Mouse (Mus musculus) neural tube, embryonic 11.5 days (tissue): ENCODE results near the gene Rtn4rl1. TPM values are rescaled to one million over a fixed set of nuclear protein-coding genes. Genes with fewer than 3 reads are reported as not detected.

ENCODE experiments used
- ATAC-seq: fragments of 200-750 bp; cut with Nextera tagmentation; 2 replicates; pipeline ENCODE4 v1.8.0; 2017; ENCODE audit warnings: moderate number of reproducible peaks, mild to moderate bottlenecking, moderate TSS enrichment, moderate library complexity; ENCODE audit not compliant: insufficient read depth, low FRiP score, low TSS enrichment
- DNase-seq: peaks from one replicate; pipeline ENCODE4 v3.0.0-alpha.2; 2015; ENCODE audit warnings: low spot score
- H3K27ac ChIP-seq: fragments of 300-500 bp; sonication (generic); 2 replicates; pipeline ENCODE4 v1.5.1; 2014; ENCODE audit warnings: low read depth, mild to moderate bottlenecking, low read length
- H3K27me3 ChIP-seq: fragments of 300-500 bp; sonication (generic); 2 replicates; pipeline ENCODE4 v1.6.1; 2014; ENCODE audit warnings: mild to moderate bottlenecking, low read length, mixed read lengths; ENCODE audit not compliant: control insufficient read depth, insufficient read depth
- H3K36me3 ChIP-seq: fragments of 300-500 bp; sonication (generic); 2 replicates; pipeline ENCODE4 v1.6.1; 2014; ENCODE audit warnings: mild to moderate bottlenecking, low read length, moderate library complexity, mixed read lengths; ENCODE audit not compliant: control insufficient read depth, insufficient read depth
- H3K4me1 ChIP-seq: fragments of 300-500 bp; sonication (generic); 2 replicates; pipeline ENCODE4 v1.6.1; 2014; ENCODE audit warnings: low read length, mixed read lengths; ENCODE audit not compliant: control insufficient read depth, insufficient read depth
- H3K4me2 ChIP-seq: fragments of 300-500 bp; sonication (generic); 2 replicates; pipeline ENCODE4 v1.6.1; 2014; ENCODE audit warnings: low read depth, mild to moderate bottlenecking, moderate library complexity
- H3K4me3 ChIP-seq: fragments of 300-500 bp; sonication (generic); 2 replicates; pipeline ENCODE4 v1.5.1; 2014; ENCODE audit warnings: low read depth, low read length
- H3K9ac ChIP-seq: fragments of 300-500 bp; sonication (generic); 2 replicates; pipeline ENCODE4 v1.6.1; 2014; ENCODE audit warnings: mild to moderate bottlenecking, low read length
- H3K9me3 ChIP-seq: fragments of 300-500 bp; sonication (generic); 2 replicates; pipeline ENCODE4 v1.6.1; 2016; ENCODE audit warnings: low read length; ENCODE audit not compliant: control insufficient read depth
- WGBS: fragments of 180-500 bp; shearing (Covaris S2); extraction: QIAGEN DNeasy Blood & Tissue Kit; methylation state at CpG from one replicate; pipeline ENCODE4 v1.1.7; 2014; 5-methylcytosine and 5-hydroxymethylcytosine counted together
- polyA plus RNA-seq: library from polyadenylated mRNA; unstranded; fragments of >200 nt; fragmentation: Nextera tagmentation; extraction: Ambion mirVana; gene quantifications from 2 replicates; pipeline ENCODE4 v1.2.1, GENCODE M21; 2014

Rtn4rl1 gene
- polyA plus RNA-seq, 1 experiment from 2014 or later = 6.0 TPM

GRCm38 (mm10) chr11:75227632-75228031 lies 34.0 kb downstream of the Rtn4rl1 start:
- Histone ChIP-seq H3K4me1 (no peaks in the 10 kb centered on the region), H3K4me3 (no peak overlapping the region), H3K27ac (no peak overlapping the region), H3K27me3 (no peaks in the 10 kb centered on the region), H3K9me3 (no peaks in the 10 kb centered on the region), H3K36me3 (no peaks in the 10 kb centered on the region), H3K9ac (no peak overlapping the region), H3K4me2 (no peak overlapping the region)
- ATAC-seq (no peak), DNase-seq (no peak)
- WGBS = 51% methylated on average over 3 of the region's 3 CpGs

DNA sequence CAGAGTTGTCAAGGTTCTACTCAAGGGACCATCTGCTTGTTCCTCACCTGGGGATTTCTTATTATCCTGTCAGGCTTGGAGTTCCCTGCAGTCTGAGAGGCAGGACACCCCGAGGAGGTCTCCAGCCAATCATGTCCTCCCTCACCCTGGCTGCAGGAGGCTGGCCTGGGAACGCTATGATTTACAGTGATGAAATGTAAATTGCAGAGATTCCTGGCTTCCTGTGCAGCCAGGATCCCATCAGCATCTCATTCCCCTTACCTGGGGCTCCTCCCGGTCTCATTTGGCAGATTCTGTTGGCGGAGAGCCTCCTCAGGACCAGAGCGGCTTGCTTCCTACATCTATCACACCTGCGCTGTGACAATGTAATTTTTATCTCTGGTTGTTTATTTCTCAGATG lies 35.7 kb downstream of the Rtn4rl1 start:
- Histone ChIP-seq H3K4me3 (no peak overlapping the region), H3K4me2 (no peak overlapping the region), H3K36me3 (no peaks in the 10 kb centered on the region), H3K27ac (no peak overlapping the region), H3K9ac (no peak overlapping the region), H3K27me3 (no peaks in the 10 kb centered on the region), H3K9me3 (no peaks in the 10 kb centered on the region), H3K4me1 (no peaks in the 10 kb centered on the region)
- ATAC-seq (no peak), DNase-seq (no peak)
- WGBS = 74% methylated on average over 6 of the region's 6 CpGs

GRCm38 (mm10) chr11:75230272-75230760 lies 36.7 kb downstream of the Rtn4rl1 start:
- no peak for DNase-seq
- Histone ChIP-seq H3K9ac (no peak overlapping the region), H3K4me1 (peaks cover 4% of the 10 kb centered on the region; the same call in 1 of the 2 replicates)

GRCm38 (mm10) chr11:75231756-75232155 lies 38.2 kb downstream of the Rtn4rl1 start:
- H3K36me3 ChIP-seq = no peaks in the 10 kb centered on the region
- 7% methylated on average over 7 of the region's 7 CpGs for WGBS
- 0 out of 2 replicates have a peak, but pooled peaks cover 2% of the 10 kb centered on the region for H3K27me3 ChIP-seq
- peaks cover 4% of the 10 kb centered on the region; the same call in 1 of the 2 replicates for H3K4me1 ChIP-seq
- no peak overlapping the region for H3K27ac ChIP-seq
- DNase-seq (peak; percentile 70), ATAC-seq (no peak)
- H3K4me3 ChIP-seq = no peak overlapping the region
- no peak overlapping the region for H3K9ac ChIP-seq
- no peak overlapping the region for H3K4me2 ChIP-seq
- no peaks in the 10 kb centered on the region for H3K9me3 ChIP-seq

More at GRCm38 (mm10) chr11:75230272-75230760, 36.7 kb downstream of the Rtn4rl1 start:
- Histone ChIP-seq H3K36me3 (no peaks in the 10 kb centered on the region), H3K27me3 (0 out of 2 replicates have a peak, but pooled peaks cover 2% of the 10 kb centered on the region), H3K27ac (no peak overlapping the region), H3K4me3 (no peak overlapping the region), H3K9me3 (no peaks in the 10 kb centered on the region), H3K4me2 (no peak overlapping the region)
- WGBS = 90% methylated on average over 6 of the region's 6 CpGs
- no peak for ATAC-seq

GRCm38 (mm10) chr11:75232434-75232833 lies 38.9 kb downstream of the Rtn4rl1 start:
- Histone ChIP-seq H3K4me2 (no peak overlapping the region), H3K27me3 (0 out of 2 replicates have a peak, but pooled peaks cover 2% of the 10 kb centered on the region), H3K9me3 (no peaks in the 10 kb centered on the region), H3K4me1 (peaks cover 4% of the 10 kb centered on the region; the same call in 1 of the 2 replicates), H3K36me3 (no peaks in the 10 kb centered on the region), H3K27ac (no peak overlapping the region), H3K9ac (no peak overlapping the region), H3K4me3 (no peak overlapping the region)
- ATAC-seq = no peak
- DNase-seq = no peak
- 74% methylated on average over 4 of the region's 4 CpGs for WGBS

DNA sequence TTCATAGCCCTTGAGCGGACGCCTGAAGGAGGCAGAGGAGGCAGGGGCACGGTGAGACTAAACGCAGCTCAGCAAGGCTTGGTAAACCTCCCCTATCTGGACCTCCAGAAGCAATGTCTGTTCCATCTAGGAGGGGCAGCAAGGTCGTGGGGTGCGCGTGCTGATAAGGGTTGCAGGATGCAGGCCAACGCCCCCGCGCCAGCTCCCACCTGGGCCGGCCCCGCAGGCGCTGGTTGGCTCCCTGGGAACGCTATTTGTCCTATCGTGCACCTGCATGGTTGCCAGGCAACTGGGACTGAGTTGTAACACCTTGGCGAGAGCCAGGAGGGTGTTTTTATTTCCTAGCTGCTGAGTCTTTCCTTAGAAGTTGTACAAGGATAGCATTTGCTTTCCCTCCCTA lies 41.2 kb downstream of the Rtn4rl1 start:
- 5% methylated on average over 16 of the region's 16 CpGs for WGBS
- Histone ChIP-seq H3K27ac (no peak overlapping the region), H3K27me3 (0 out of 2 replicates have a peak, but pooled peaks cover 5% of the 10 kb centered on the region)

GRCm38 (mm10) chr11:75240158-75240934 lies 46.8 kb downstream of the Rtn4rl1 start:
- no peak for DNase-seq
- no peak overlapping the region for H3K27ac ChIP-seq
- ATAC-seq = no peak
- no peak overlapping the region for H3K4me2 ChIP-seq
- no peaks in the 10 kb centered on the region for H3K4me1 ChIP-seq
- no peaks in the 10 kb centered on the region for H3K9me3 ChIP-seq
- no peaks in the 10 kb centered on the region for H3K36me3 ChIP-seq
- WGBS = 78% methylated on average over 13 of the region's 13 CpGs
- no peak overlapping the region for H3K4me3 ChIP-seq
- no peak overlapping the region for H3K9ac ChIP-seq
- 0 out of 2 replicates have a peak, but pooled peaks cover 3% of the 10 kb centered on the region for H3K27me3 ChIP-seq

More for the DNA sequence above, 41.2 kb downstream of the Rtn4rl1 start:
- no peaks in the 10 kb centered on the region for H3K36me3 ChIP-seq
- no peaks in the 10 kb centered on the region for H3K9me3 ChIP-seq
- peaks cover 4% of the 10 kb centered on the region; the same call in 1 of the 2 replicates for H3K4me1 ChIP-seq
- no peak overlapping the region for H3K9ac ChIP-seq
- no peak for ATAC-seq
- no peak overlapping the region for H3K4me2 ChIP-seq
- no peak overlapping the region for H3K4me3 ChIP-seq
- DNase-seq = no peak

GRCm38 (mm10) chr11:75242710-75243255 lies 49.2 kb downstream of the Rtn4rl1 start:
- Histone ChIP-seq H3K4me1 (no peaks in the 10 kb centered on the region), H3K9me3 (no peaks in the 10 kb centered on the region), H3K36me3 (no peaks in the 10 kb centered on the region), H3K4me3 (no peak overlapping the region), H3K27me3 (0 out of 2 replicates have a peak, but pooled peaks cover 3% of the 10 kb centered on the region), H3K9ac (no peak overlapping the region), H3K4me2 (no peak overlapping the region), H3K27ac (no peak overlapping the region)
- no peak for DNase-seq
- no peak for ATAC-seq
- 88% methylated on average over 9 of the region's 9 CpGs for WGBS
